Mouse (Mus musculus) lung, postnatal 0 days (tissue): ENCODE results near the gene Clstn1. TPM values are rescaled to one million over a fixed set of nuclear protein-coding genes. Genes with fewer than 3 reads are reported as not detected.

Experiments used
- ATAC-seq: fragments of 200-750 bp; cut with Nextera tagmentation; 2 replicates; pipeline ENCODE4 v1.8.0; 2017; ENCODE audit warnings: moderate library complexity
- DNase-seq: peaks from one replicate; pipeline ENCODE4 v3.0.0-alpha.2; 2016; ENCODE audit warnings: low spot score
- H3K27ac ChIP-seq: fragments of 300-500 bp; sonication (generic); 2 replicates; pipeline ENCODE4 v1.5.1; 2014; ENCODE audit warnings: antibody characterized with exemption, mild to moderate bottlenecking, low read length, mixed read lengths
- H3K27me3 ChIP-seq: fragments of 300-500 bp; sonication (generic); replicated peaks from 2 replicates; pipeline ENCODE4 v1.6.1; 2014; ENCODE audit warnings: low read length, mixed read lengths; ENCODE audit not compliant: insufficient read depth
- H3K36me3 ChIP-seq: fragments of 300-500 bp; sonication (generic); 2 replicates; pipeline ENCODE4 v1.6.1; 2014; ENCODE audit warnings: low read length, mixed read lengths; ENCODE audit not compliant: insufficient read depth
- H3K4me1 ChIP-seq: fragments of 300-500 bp; sonication (generic); 2 replicates; pipeline ENCODE4 v1.6.1; 2014; ENCODE audit warnings: antibody characterized with exemption, low read depth, low read length, mixed read lengths; ENCODE audit not compliant: insufficient read depth
- H3K4me2 ChIP-seq: fragments of 300-500 bp; sonication (generic); replicated peaks from 2 replicates; pipeline ENCODE4 v1.6.1; 2014; ENCODE audit warnings: low read depth, mild to moderate bottlenecking, low read length, moderate library complexity, mixed read lengths
- H3K4me3 ChIP-seq: fragments of 300-500 bp; sonication (generic); 2 replicates; pipeline ENCODE4 v1.5.1; 2014; ENCODE audit warnings: low read depth, low read length
- H3K9ac ChIP-seq: fragments of 300-500 bp; sonication (generic); replicated peaks from 2 replicates; pipeline ENCODE4 v1.6.1; 2014; ENCODE audit warnings: low read depth, mild to moderate bottlenecking
- H3K9me3 ChIP-seq: fragments of 300-500 bp; sonication (generic); 2 replicates; pipeline ENCODE4 v1.6.1; 2016; ENCODE audit warnings: low read length, mixed read lengths
- CTCF ChIP-seq: IDR thresholded peaks from 2 replicates; pipeline ENCODE4 v1.5.1; 2016; ENCODE audit warnings: antibody characterized with exemption, mild to moderate bottlenecking
- EP300 ChIP-seq: IDR thresholded peaks from 2 replicates; pipeline ENCODE4 v1.6.1; 2016; ENCODE audit warnings: antibody characterized with exemption, mild to moderate bottlenecking, control low read depth
- WGBS: fragments of 180-500 bp; shearing (Covaris S2); extraction: QIAGEN DNeasy Blood & Tissue Kit; methylation state at CpG from one replicate; pipeline ENCODE4 v1.1.7; 2014; 5-methylcytosine and 5-hydroxymethylcytosine counted together
- polyA plus RNA-seq: library from polyadenylated mRNA; unstranded; fragments of >200 nt; fragmentation: Nextera tagmentation; extraction: Ambion mirVana; gene quantifications from 2 replicates; pipeline ENCODE4 v1.2.1, GENCODE M21; 2015

Gene Clstn1
- polyA plus RNA-seq, 1 experiment from 2014 or later = 43.6 TPM

DNA sequence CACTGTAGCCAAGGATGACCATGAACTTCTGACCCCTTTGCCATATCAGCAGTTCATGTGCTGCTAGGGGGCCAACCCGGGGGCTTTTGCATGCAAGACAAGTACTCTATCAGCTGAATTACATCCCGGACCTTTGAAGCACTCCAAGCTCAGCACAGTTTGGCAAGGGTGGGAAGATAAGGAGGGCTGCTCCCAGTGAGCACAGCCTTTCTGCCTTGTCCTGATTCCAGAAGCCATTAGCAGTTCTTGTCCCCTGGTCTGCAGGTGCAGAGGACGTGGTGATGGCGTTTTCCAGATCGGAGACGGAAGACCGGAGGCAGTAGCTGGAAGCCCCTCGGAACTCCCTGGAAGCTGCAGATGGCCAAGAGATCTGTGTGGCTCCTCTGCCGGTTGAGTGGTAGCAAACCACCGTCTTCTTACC, 22.3 kb upstream of the Clstn1 start:
- no peak overlapping the region for H3K4me2 ChIP-seq
- DNase-seq (no peak), ATAC-seq (no peak)
- H3K9ac ChIP-seq = no peak overlapping the region
- H3K27me3 ChIP-seq = no peaks in the 10 kb centered on the region
- no peak overlapping the region for H3K4me3 ChIP-seq
- H3K36me3 ChIP-seq = no peaks in the 10 kb centered on the region
- H3K27ac ChIP-seq = no peak overlapping the region
- H3K9me3 ChIP-seq = no peaks in the 10 kb centered on the region
- no peak for TF ChIP-seq EP300
- TF ChIP-seq CTCF = no peak
- H3K4me1 ChIP-seq = peaks cover 9% of the 10 kb centered on the region
- WGBS = 71% methylated on average over 10 of the region's 10 CpGs

- TF ChIP-seq EP300 (no peak), CTCF (peak; percentile 70)
- DNase-seq = peak; percentile 96
- no peaks in the 10 kb centered on the region for H3K27me3 ChIP-seq
- no peak overlapping the region for H3K9ac ChIP-seq
- no peaks in the 10 kb centered on the region for H3K36me3 ChIP-seq
- peak; percentile 91 for ATAC-seq
- 27% methylated on average over 20 of the region's 20 CpGs for whole genome bisulfite sequencing
- no peak overlapping the region; the same call in 1 of the 2 replicates for H3K4me2 ChIP-seq
- H3K4me1 ChIP-seq = peaks cover 9% of the 10 kb centered on the region
- H3K4me3 ChIP-seq = no peak overlapping the region
- no peaks in the 10 kb centered on the region for H3K9me3 ChIP-seq
- H3K27ac ChIP-seq = peak overlapping the region; percentile 69; the same call in 1 of the 2 replicates
Measured at GRCm38 (mm10) chr4:149564452-149565407, 21.5 kb upstream of the Clstn1 start.

DNA sequence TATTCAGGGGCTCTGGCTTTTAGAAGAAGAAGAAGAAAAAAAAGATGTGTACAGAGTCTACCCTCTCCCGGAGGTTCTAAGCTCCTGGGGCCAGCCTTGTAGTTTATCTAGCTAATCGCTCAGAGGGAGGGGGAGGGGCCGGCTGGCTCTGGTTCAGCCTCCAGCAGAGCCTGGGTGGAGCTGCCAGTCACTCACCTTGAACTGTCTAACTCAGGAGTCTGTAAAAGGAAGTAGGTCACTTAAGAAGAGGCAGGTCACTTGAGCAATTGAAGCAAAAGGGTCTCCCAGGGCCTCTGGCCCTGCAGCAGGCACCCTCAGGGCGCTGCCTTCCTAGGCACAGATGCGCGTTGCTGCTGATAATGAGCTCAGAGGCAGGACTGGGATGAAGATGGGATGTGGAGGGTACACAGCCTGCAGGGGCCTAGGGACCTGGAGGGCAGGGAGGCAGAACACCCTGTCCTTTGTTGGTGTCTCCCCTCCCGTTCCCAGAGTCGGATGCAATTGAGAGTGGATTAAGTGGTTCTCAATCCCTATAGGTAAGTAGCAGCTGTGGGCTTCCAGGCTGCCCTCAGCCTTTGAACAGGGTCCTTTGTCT, 18.7 kb upstream of the Clstn1 start:
- Histone ChIP-seq H3K4me1 (peaks cover 24% of the 10 kb centered on the region), H3K27me3 (no peaks in the 10 kb centered on the region), H3K9ac (no peak overlapping the region), H3K4me2 (no peak overlapping the region), H3K27ac (no peak overlapping the region), H3K4me3 (no peak overlapping the region), H3K36me3 (no peaks in the 10 kb centered on the region), H3K9me3 (no peaks in the 10 kb centered on the region)
- DNase-seq (peak; percentile 65), ATAC-seq (no peak)
- 30% methylated on average over 8 of the region's 8 CpGs for WGBS
- TF ChIP-seq EP300 (no peak), CTCF (no peak)

- 40% methylated on average over 6 of the region's 6 CpGs for WGBS
- no peaks in the 10 kb centered on the region for H3K9me3 ChIP-seq
- no peak overlapping the region for H3K4me3 ChIP-seq
- TF ChIP-seq EP300 (no peak), CTCF (no peak)
- H3K4me1 ChIP-seq = peaks cover 23% of the 10 kb centered on the region
- no peaks in the 10 kb centered on the region for H3K36me3 ChIP-seq
- H3K27ac ChIP-seq = no peak overlapping the region
- DNase-seq (peak; percentile 31), ATAC-seq (no peak)
- no peaks in the 10 kb centered on the region for H3K27me3 ChIP-seq
- H3K4me2 ChIP-seq = no peak overlapping the region
- no peak overlapping the region for H3K9ac ChIP-seq
Measured at GRCm38 (mm10) chr4:149568622-149569021, 17.6 kb upstream of the Clstn1 start.

DNA sequence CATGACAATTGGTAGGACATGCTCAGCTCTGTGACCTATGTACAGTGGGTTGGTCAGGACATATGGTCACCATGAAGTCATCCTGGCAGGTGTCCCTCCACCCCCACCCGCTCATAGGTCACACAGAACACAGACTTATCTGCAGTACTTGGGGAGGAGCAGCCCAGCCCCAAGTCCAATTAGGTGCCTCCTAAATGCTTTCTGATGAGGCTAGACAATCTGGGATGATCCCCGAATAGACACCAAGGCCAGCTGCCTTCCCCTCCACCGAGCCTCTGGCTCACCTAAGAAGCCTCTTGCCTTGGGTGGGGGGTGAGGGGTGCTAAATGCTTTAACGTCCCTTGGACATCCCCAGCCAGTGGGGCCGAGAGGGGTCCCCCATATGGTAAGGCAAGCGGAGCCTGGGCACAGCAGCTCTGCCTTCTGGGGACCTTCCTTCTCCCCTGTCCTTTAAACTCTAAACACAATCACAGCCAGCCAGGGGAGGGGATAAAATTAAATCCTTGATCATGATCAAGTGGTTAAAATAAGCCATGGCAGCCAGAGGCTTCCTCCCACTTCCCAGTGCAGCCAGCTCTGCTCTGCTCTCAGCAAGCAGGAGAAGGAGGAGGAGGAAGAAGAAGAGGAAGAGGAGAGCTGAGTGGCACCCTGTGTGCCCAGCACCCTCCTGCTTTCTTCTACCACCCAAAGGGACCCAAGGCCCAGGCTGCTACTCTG, 16.3 kb upstream of the Clstn1 start:
- no peak overlapping the region for H3K27ac ChIP-seq
- no peak overlapping the region for H3K4me2 ChIP-seq
- no peaks in the 10 kb centered on the region for H3K9me3 ChIP-seq
- TF ChIP-seq CTCF (no peak), EP300 (no peak)
- no peaks in the 10 kb centered on the region for H3K27me3 ChIP-seq
- peaks cover 21% of the 10 kb centered on the region for H3K4me1 ChIP-seq
- ATAC-seq (no peak), DNase-seq (no peak)
- no peak overlapping the region for H3K4me3 ChIP-seq
- no peak overlapping the region for H3K9ac ChIP-seq
- WGBS = 79% methylated on average over 6 of the region's 6 CpGs
- H3K36me3 ChIP-seq = no peaks in the 10 kb centered on the region

- Histone ChIP-seq H3K4me3 (no peak overlapping the region), H3K4me1 (peaks cover 19% of the 10 kb centered on the region; the same call in 1 of the 2 replicates), H3K36me3 (no peaks in the 10 kb centered on the region), H3K27ac (no peak overlapping the region), H3K9me3 (no peaks in the 10 kb centered on the region), H3K4me2 (no peak overlapping the region), H3K9ac (no peak overlapping the region), H3K27me3 (no peaks in the 10 kb centered on the region)
- TF ChIP-seq CTCF (no peak), EP300 (no peak)
- no peak for DNase-seq
- 65% methylated on average over 4 of the region's 4 CpGs for WGBS
- ATAC-seq = no peak
Measured at GRCm38 (mm10) chr4:149570498-149570863, 15.8 kb upstream of the Clstn1 start.
